Mouse (Mus musculus): Measurements from ENCODE around the gene Faap100. TPM values are rescaled to one million over a fixed set of nuclear protein-coding genes. Genes with fewer than 3 reads are reported as not detected.
"Not testable (repeated sequence)": the region's sequence is repeated elsewhere in the genome, so short reads cannot be mapped to it uniquely, and the experiment has no call there.

The Faap100 gene
- total RNA-seq, 2 experiments from 2014 or later: 94.5 to 100 TPM

GRCm38 (mm10) chr11:120352571-120353290, 25.8 kb downstream of the Faap100 start:
- intact Hi-C loops (cut with DNase I): no loop called here
- DNase-seq: peak; percentile 58

GRCm38 (mm10) chr11:120352093-120352350, 26.5 kb downstream of the Faap100 start:
- DNase-seq; intact Hi-C loops (cut with DNase I): not testable (repeated sequence)

- DNase-seq: no peak
- intact Hi-C loops (cut with DNase I): no loop called here
Observed at GRCm38 (mm10) chr11:120351250-120352092, 27.1 kb downstream of the Faap100 start.

GRCm38 (mm10) chr11:120350711-120351110, 27.9 kb downstream of the Faap100 start:
- intact Hi-C loops (cut with DNase I): no loop called here
- no peak for DNase-seq

- peak; percentile 92 for DNase-seq
- intact Hi-C loops (cut with DNase I): loop anchor here (5.0 kb wide), 1 partner anchor 113 kb away; no protein-coding TSS in a partner anchor
Observed at GRCm38 (mm10) chr11:120349986-120350702, 28.4 kb downstream of the Faap100 start.

GRCm38 (mm10) chr11:120349371-120349985, 29.1 kb downstream of the Faap100 start:
- intact Hi-C loops (cut with DNase I): loop anchor here (5.0 kb wide), 1 partner anchor 112 kb away; no protein-coding TSS in a partner anchor
- no peak for DNase-seq

- peak; percentile 77 for DNase-seq
- intact Hi-C loops (cut with DNase I): loop anchor here (5.0 kb wide), 1 partner anchor 112 kb away; no protein-coding TSS in a partner anchor
Observed at GRCm38 (mm10) chr11:120348684-120349370, 29.7 kb downstream of the Faap100 start.

- DNase-seq: peak; percentile 92
- intact Hi-C loops (cut with DNase I): loop anchor here (5.0 kb wide), 1 partner anchor 111 kb away; no protein-coding TSS in a partner anchor
Observed at GRCm38 (mm10) chr11:120347791-120348683, 30.5 kb downstream of the Faap100 start, which contains the start of gene Actg1. TSS of gene Actg1 (minus strand) at chr11:120348542.

GRCm38 (mm10) chr11:120347301-120347700, 31.3 kb downstream of the Faap100 start:
- DNase-seq: no peak
- intact Hi-C loops (cut with DNase I): loop anchor here (5.0 kb wide), 1 partner anchor 110 kb away; no protein-coding TSS in a partner anchor

- DNase-seq: not testable (repeated sequence)
- intact Hi-C loops (cut with DNase I): loop anchor here (5.0 kb wide), 1 partner anchor 109 kb away; no protein-coding TSS in a partner anchor
Observed at GRCm38 (mm10) chr11:120346383-120347034, 32.1 kb downstream of the Faap100 start.

GRCm38 (mm10) chr11:120345067-120345681, 33.4 kb downstream of the Faap100 start:
- intact Hi-C loops (cut with DNase I): loop anchor here (5.0 kb wide), 1 partner anchor 108 kb away; no protein-coding TSS in a partner anchor
- no peak for DNase-seq

GRCm38 (mm10) chr11:120344310-120344920, 34.1 kb downstream of the Faap100 start:
- intact Hi-C loops (cut with DNase I): no loop called here
- no peak for DNase-seq

GRCm38 (mm10) chr11:120343519-120344309, 34.9 kb downstream of the Faap100 start:
- intact Hi-C loops (cut with DNase I): no loop called here
- DNase-seq: no peak

- intact Hi-C loops (cut with DNase I): no loop called here
- no peak for DNase-seq
Observed at GRCm38 (mm10) chr11:120342656-120343160, 35.9 kb downstream of the Faap100 start.

GRCm38 (mm10) chr11:120341661-120342060, 36.9 kb downstream of the Faap100 start:
- intact Hi-C loops (cut with DNase I): no loop called here
- DNase-seq: no peak

GRCm38 (mm10) chr11:120339978-120340513, 38.5 kb downstream of the Faap100 start:
- no peak for DNase-seq
- intact Hi-C loops (cut with DNase I): no loop called here
